Mouse (Mus musculus): ENCODE measurements at regions not wholly inside any gene's neighbourhood (a gene's known extent, or its start where the extent isn't known, plus 50 kb on each side); places are given as distances from the start of the nearest gene placed in this dataset.

DNA sequence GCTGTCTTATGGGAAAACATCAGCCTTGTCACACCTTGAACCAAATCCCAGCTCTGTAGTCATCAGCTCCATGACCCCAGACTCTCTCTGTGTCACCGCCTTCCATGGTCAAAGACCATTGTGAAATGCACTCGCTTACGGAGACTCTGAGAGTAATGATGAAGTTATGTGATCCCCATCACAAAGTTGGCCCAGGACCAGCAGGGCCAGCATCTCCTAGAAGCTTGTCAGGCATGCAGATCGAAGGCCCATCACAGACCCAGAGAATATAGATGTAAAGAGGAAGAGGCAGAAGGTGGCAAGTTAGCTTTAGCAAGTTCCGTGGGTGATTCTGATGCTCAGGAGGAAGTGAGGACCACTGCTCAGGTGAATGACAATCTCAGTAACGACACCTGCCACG, 125.2 kb upstream of the Sgk1 start:
- H3K4me3 ChIP-seq (ENCODE audit: low read depth, low read length) = no peak overlapping the region
- H3K4me1 ChIP-seq (ENCODE audit: control insufficient read depth, insufficient read depth, insufficient read length, low read length) = no peaks in the 10 kb centered on the region
- TF ChIP-seq POLR2A (IDR thresholded peaks at IDR 0.05; ENCODE audit: low read depth, low read length) = no peak
- TF ChIP-seq CTCF (IDR thresholded peaks at IDR 0.05; ENCODE audit: extremely low read depth, insufficient read length, insufficient replicate concordance, low read depth, low read length) = no peak
- H3K27ac ChIP-seq (ENCODE audit: insufficient read depth, low read depth, low read length) = no peak overlapping the region
- no peaks in the 10 kb centered on the region for H3K36me3 ChIP-seq (ENCODE audit: control insufficient read depth, insufficient read depth, low read length)
- WGBS = 95% methylated on average over 7 of the region's 7 CpGs
- no peaks in the 10 kb centered on the region for H3K27me3 ChIP-seq (ENCODE audit: control insufficient read depth, insufficient read depth, low read length)

DNA sequence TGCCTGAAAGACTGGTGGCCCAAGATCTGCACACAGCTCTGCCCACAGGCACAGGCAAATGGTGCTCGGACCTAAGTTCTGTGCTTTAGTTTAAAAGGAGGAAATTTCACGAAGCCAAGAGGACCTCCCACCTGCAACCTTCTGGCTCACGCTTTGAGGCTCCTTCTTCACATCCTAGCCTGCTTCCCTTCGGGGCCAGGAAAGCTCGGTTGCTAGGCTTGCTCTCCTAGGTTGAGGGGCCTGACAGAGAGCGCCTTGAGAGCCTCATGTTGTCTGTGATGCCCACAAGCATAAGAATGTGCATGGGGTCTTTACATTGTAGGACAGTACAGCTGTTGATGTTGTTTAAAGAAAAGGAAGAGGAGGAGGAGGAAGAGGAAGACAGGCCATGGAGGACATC, 123.9 kb upstream of the Sgk1 start:
- H3K4me3 ChIP-seq (ENCODE audit: low read depth, low read length) = no peak overlapping the region
- TF ChIP-seq CTCF (IDR thresholded peaks at IDR 0.05; ENCODE audit: extremely low read depth, insufficient read length, insufficient replicate concordance, low read depth, low read length) (no peak), POLR2A (IDR thresholded peaks at IDR 0.05; ENCODE audit: low read depth, low read length) (no peak)
- no peak overlapping the region for H3K27ac ChIP-seq (ENCODE audit: insufficient read depth, low read depth, low read length)
- H3K4me1 ChIP-seq (ENCODE audit: control insufficient read depth, insufficient read depth, insufficient read length, low read length) = no peaks in the 10 kb centered on the region
- H3K36me3 ChIP-seq (ENCODE audit: control insufficient read depth, insufficient read depth, low read length) = no peaks in the 10 kb centered on the region
- H3K27me3 ChIP-seq (ENCODE audit: control insufficient read depth, insufficient read depth, low read length) = no peaks in the 10 kb centered on the region
- 84% methylated on average over 6 of the region's 6 CpGs for WGBS

DNA sequence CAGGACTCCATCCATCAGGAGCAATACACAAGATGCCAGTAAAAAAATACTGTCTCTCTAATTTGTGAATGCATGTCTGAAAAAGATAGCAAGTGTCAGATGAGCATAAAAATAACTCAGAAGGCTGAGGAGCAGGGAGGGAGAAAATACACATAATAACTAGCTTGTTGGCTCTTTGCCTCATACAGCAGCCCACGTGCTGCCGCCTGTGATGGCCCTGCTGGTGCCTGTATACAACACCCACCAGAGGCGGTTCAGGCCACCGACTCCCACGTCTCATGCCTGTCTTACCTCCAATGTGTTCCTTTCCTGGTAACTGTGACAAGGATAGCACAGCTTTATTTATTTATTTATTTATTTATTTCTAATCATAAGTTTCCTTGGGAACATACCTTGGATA, 119.5 kb upstream of the Sgk1 start:
- TF ChIP-seq CTCF (IDR thresholded peaks at IDR 0.05; ENCODE audit: extremely low read depth, insufficient read length, insufficient replicate concordance, low read depth, low read length) = no peak
- no peak for TF ChIP-seq POLR2A (IDR thresholded peaks at IDR 0.05; ENCODE audit: low read depth, low read length)
- 96% methylated on average over 5 of the region's 5 CpGs for WGBS
- Histone ChIP-seq H3K4me1 (ENCODE audit: control insufficient read depth, insufficient read depth, insufficient read length, low read length) (no peaks in the 10 kb centered on the region), H3K27ac (ENCODE audit: insufficient read depth, low read depth, low read length) (no peak overlapping the region), H3K36me3 (ENCODE audit: control insufficient read depth, insufficient read depth, low read length) (no peaks in the 10 kb centered on the region), H3K27me3 (ENCODE audit: control insufficient read depth, insufficient read depth, low read length) (no peaks in the 10 kb centered on the region), H3K4me3 (ENCODE audit: low read depth, low read length) (no peak overlapping the region)

DNA sequence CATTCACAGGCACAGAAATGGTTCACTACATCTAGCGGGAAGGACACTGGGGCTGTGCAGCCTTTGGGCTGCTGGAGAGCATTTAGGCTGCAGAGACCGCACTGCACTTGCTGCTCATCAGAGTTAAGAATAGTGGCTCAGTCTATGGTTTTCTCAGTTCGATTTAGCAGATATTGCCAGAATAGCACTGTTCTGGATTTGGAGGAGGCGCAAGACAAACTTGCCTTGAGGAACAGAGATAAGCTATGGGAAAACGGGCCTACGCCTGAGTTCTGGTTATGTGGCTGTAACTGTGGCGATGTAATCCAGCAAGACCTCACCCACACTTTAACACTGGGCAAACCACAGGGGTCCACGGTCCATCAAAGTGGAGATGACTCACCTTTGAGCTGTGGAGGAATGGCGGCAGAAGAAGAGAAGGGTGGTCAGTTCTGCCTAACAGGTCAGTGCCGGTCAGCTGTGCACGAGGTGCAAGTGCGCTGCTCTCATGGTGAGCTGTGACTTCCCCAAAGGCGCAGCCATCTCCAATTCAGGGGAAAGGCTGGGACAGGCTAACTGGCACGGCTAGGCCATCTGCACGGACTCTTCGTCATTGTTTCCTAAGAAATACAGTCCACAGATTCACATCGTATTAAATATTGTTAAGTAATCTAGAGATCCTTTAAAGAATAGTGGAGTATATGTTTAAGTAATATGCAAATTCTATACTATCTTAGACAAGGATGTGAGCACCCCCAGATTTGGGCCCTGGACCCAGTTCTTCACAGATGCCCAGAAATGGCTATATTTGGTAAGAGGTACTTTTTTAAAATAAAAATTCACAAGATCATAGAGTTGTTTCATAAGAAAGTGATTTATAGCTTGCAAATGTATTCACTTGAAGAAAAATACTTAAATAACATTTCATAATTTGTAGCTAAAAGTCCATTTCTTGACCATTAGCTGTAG, 118.7 kb upstream of the Sgk1 start:
- Histone ChIP-seq H3K36me3 (ENCODE audit: control insufficient read depth, insufficient read depth, low read length) (no peaks in the 10 kb centered on the region), H3K27me3 (ENCODE audit: control insufficient read depth, insufficient read depth, low read length) (no peaks in the 10 kb centered on the region), H3K4me1 (ENCODE audit: control insufficient read depth, insufficient read depth, insufficient read length, low read length) (no peaks in the 10 kb centered on the region), H3K27ac (ENCODE audit: insufficient read depth, low read depth, low read length) (no peak overlapping the region), H3K4me3 (ENCODE audit: low read depth, low read length) (no peak overlapping the region)
- 94% methylated on average over 17 of the region's 17 CpGs for WGBS
- TF ChIP-seq POLR2A (IDR thresholded peaks at IDR 0.05; ENCODE audit: low read depth, low read length) (no peak), CTCF (IDR thresholded peaks at IDR 0.05; ENCODE audit: extremely low read depth, insufficient read length, insufficient replicate concordance, low read depth, low read length) (no peak)

DNA sequence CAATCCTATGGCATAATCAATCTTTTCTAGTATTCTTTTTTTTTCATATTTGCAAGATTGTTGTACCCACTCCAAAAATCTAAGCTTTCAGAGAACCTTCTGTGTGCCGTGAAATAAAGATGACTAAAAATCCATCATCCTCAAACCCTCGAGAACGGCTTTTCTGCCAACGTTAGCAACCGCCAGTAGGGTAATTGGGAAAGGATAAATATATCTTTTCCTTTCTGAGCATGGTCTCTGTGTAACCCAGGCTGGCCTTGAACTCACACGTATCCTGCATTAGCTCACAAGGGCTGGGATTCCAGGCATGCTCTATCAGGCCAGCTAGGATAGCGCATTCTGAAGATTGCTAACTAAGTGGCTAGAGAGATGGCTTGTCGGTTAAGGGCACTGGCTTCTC, 117.9 kb upstream of the Sgk1 start:
- TF ChIP-seq CTCF (IDR thresholded peaks at IDR 0.05; ENCODE audit: extremely low read depth, insufficient read length, insufficient replicate concordance, low read depth, low read length) = no peak
- TF ChIP-seq POLR2A (IDR thresholded peaks at IDR 0.05; ENCODE audit: low read depth, low read length) = no peak
- Histone ChIP-seq H3K27ac (ENCODE audit: insufficient read depth, low read depth, low read length) (no peak overlapping the region), H3K4me3 (ENCODE audit: low read depth, low read length) (no peak overlapping the region), H3K4me1 (ENCODE audit: control insufficient read depth, insufficient read depth, insufficient read length, low read length) (no peaks in the 10 kb centered on the region), H3K36me3 (ENCODE audit: control insufficient read depth, insufficient read depth, low read length) (no peaks in the 10 kb centered on the region), H3K27me3 (ENCODE audit: control insufficient read depth, insufficient read depth, low read length) (no peaks in the 10 kb centered on the region)
- WGBS = 92% methylated on average over 8 of the region's 8 CpGs

DNA sequence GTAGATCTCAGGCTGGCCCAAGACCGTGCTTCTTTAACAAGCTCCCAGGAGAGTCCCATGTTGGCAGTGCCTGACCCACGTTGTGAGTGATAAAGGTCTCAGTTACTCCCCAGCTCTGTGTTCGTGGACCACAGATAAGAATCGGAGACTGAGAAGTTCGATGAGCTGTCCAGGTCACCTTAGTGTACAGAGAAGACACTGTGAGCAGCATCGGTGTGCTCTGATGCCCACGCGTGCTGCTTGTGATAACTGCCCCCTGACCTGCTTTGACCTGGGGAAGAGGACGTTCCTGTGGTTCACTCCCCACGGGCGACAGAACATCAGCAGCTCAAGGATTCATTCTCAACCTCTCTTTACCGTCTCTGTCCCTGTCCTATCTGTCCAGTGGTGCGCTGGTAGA, 117.1 kb upstream of the Sgk1 start:
- WGBS = 88% methylated on average over 13 of the region's 13 CpGs
- no peaks in the 10 kb centered on the region for H3K4me1 ChIP-seq (ENCODE audit: control insufficient read depth, insufficient read depth, insufficient read length, low read length)
- H3K27ac ChIP-seq (ENCODE audit: insufficient read depth, low read depth, low read length) = no peak overlapping the region
- H3K36me3 ChIP-seq (ENCODE audit: control insufficient read depth, insufficient read depth, low read length) = no peaks in the 10 kb centered on the region
- no peaks in the 10 kb centered on the region for H3K27me3 ChIP-seq (ENCODE audit: control insufficient read depth, insufficient read depth, low read length)
- H3K4me3 ChIP-seq (ENCODE audit: low read depth, low read length) = no peak overlapping the region
- no peak for TF ChIP-seq POLR2A (IDR thresholded peaks at IDR 0.05; ENCODE audit: low read depth, low read length)
- no peak for TF ChIP-seq CTCF (IDR thresholded peaks at IDR 0.05; ENCODE audit: extremely low read depth, insufficient read length, insufficient replicate concordance, low read depth, low read length)

DNA sequence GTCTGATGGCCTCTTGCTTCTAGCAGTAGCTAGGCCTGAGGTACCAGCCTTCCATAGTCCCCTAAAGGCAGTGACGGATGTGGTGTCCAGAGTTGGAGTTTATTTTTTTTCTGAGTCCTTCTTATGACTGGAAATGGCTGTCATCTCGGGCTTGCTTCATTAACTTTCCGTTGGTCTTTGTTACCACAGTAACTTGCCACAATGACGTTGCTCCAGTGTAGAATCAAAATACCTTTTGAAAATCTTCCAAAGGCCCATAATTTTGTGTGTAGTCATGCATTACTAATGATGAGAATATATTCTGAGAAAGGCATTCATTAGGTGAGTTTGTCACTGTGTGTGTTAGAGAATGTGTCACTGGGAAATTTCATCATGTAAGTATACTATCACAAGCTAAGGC, 108.4 kb upstream of the Sgk1 start:
- WGBS = 81% methylated on average over 4 of the region's 4 CpGs
- H3K27me3 ChIP-seq (ENCODE audit: control insufficient read depth, insufficient read depth, low read length) = no peaks in the 10 kb centered on the region
- H3K4me1 ChIP-seq (ENCODE audit: control insufficient read depth, insufficient read depth, insufficient read length, low read length) = no peaks in the 10 kb centered on the region
- no peak overlapping the region for H3K27ac ChIP-seq (ENCODE audit: insufficient read depth, low read depth, low read length)
- H3K4me3 ChIP-seq (ENCODE audit: low read depth, low read length) = no peak overlapping the region
- TF ChIP-seq CTCF (IDR thresholded peaks at IDR 0.05; ENCODE audit: extremely low read depth, insufficient read length, insufficient replicate concordance, low read depth, low read length) (no peak), POLR2A (IDR thresholded peaks at IDR 0.05; ENCODE audit: low read depth, low read length) (no peak)
- no peaks in the 10 kb centered on the region for H3K36me3 ChIP-seq (ENCODE audit: control insufficient read depth, insufficient read depth, low read length)
